Mouse (Mus musculus) liver, postnatal 0 days (tissue): ENCODE results near the gene Spta1.

ENCODE experiments used
- CTCF ChIP-seq: sonication (generic); IDR thresholded peaks from 2 replicates; pipeline ENCODE4 v1.5.1; 2016; ENCODE audit warnings: antibody characterized with exemption, low read depth
- EP300 ChIP-seq: IDR thresholded peaks from 2 replicates; pipeline ENCODE4 v1.6.1; 2016; ENCODE audit warnings: antibody characterized with exemption, low read depth, mild to moderate bottlenecking

DNA sequence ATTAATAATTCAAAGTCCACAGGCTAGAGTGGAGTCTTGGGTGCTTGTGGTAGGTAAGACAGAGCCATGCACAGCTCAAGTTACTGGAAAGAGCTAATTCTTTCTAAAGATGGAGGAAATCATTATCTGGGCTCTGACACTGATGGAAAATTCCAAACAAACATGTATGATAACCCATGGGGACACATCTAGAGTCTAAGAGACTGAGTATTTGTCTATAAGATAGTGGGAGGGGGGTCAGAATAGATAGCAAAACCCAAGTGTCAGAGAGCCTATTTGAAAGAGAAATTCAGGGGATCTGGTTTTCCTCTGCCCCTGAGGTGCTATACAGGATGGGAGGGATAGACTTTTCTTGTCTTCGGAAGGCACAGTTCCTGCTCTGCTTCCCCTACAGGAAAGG lies 73.5 kb downstream of the Spta1 start:
- no peak for TF ChIP-seq CTCF
- no peak for TF ChIP-seq EP300
